ENCODE assay signal across 17 mouse cellular contexts in the genomic region with DNA sequence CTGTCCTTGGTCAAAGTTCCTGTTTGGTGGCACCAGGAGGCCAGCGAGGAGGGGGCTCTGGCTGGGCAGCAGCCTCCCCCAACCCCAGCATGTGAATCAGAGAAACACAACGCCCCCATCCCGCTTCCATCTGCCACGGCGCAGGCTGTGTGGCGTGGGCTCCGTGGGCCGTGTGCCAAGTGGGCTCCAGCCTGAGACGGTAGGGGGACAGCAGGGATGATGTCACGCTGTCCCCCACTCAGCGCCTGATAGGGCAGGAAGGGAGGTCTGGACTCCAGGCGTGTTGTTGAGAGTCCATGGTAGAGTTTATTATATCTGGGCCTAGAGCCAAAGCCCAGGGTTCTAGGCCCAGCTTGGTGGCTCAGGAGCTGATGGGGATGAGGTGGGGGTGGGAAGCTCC. TPM values are rescaled to one million over a fixed set of nuclear protein-coding genes. Genes with fewer than 3 reads are reported as not detected.
DNase-seq lines count a peak whose midpoint lies in the region; ATAC-seq lines count a peak whose summit lies in the region.
"Had no signal": no experiment of that assay in that cellular context is flagged by ENCODE, and none has a peak within 500 bp of the region (broad histone marks: within the 10 kb centered on the region; RNA-seq: fewer than 3 reads in every experiment).

No protein-coding gene starts in this region.

- H3K4me3 ChIP-seq in liver, embryonic 11.5 days (ENCODE audit: low read depth, low read length), result no peak overlapping the region
- H3K4me3 ChIP-seq: heart, embryonic 12.5 days; midbrain, embryonic 15.5 days had no signal

- peaks cover 46% of the 10 kb centered on the region for H3K27me3 ChIP-seq in liver, embryonic 11.5 days (replicated peaks; ENCODE audit: control insufficient read depth, insufficient read depth, low read length)

- H3K9ac ChIP-seq in liver, embryonic 11.5 days (ENCODE audit: low read depth, low read length), result no peak overlapping the region
- H3K9ac ChIP-seq: heart, embryonic 12.5 days; lung, embryonic 14.5 days; midbrain, embryonic 15.5 days had no signal

- H3K9me3 ChIP-seq in liver, embryonic 11.5 days (ENCODE audit: control insufficient read depth, low read length), result no peaks in the 10 kb centered on the region
- H3K9me3 ChIP-seq: heart, embryonic 12.5 days; midbrain, embryonic 15.5 days had no signal

- ATAC-seq in liver, embryonic 11.5 days (replicated peaks; ENCODE audit: low FRiP score), result no peak
- ATAC-seq: midbrain, embryonic 15.5 days had no signal

- H3K4me1 ChIP-seq in liver, embryonic 11.5 days (replicated peaks; ENCODE audit: control insufficient read depth, insufficient read depth, low read length), result no peaks in the 10 kb centered on the region
- H3K4me1 ChIP-seq: heart, embryonic 12.5 days; midbrain, embryonic 15.5 days had no signal

- no peak overlapping the region for H3K27ac ChIP-seq in liver, embryonic 11.5 days (ENCODE audit: low read depth, low read length)
- H3K27ac ChIP-seq: macrophage; midbrain, embryonic 15.5 days had no signal

- intact Hi-C loops in left cerebral cortex, postnatal 25 days (cut with DNase I), result loop anchor here (1.0 kb wide), 1 partner anchor 31 kb away; no protein-coding TSS in a partner anchor

- DNase-seq in cerebellum, adult 11-12 months, result peak; percentile 50
- no peak for DNase-seq in cerebellum, adult 11 months
- peak; percentile 78 to 85 for DNase-seq in left cerebral cortex, adult 18-20 months (ENCODE audit: low spot score in 2 of 2)
- DNase-seq in left cerebral cortex, adult 11 months (ENCODE audit: low spot score), result no peak
- DNase-seq in left cerebral cortex, postnatal 25 days (ENCODE audit: low spot score in 2 of 2), result peak; percentile 71 to 86
- peak; percentile 48 for DNase-seq in right cerebral cortex, postnatal 4 days
- DNase-seq in thymus, postnatal 0 days (ENCODE audit: low spot score), result no peak
- no peak for DNase-seq in liver, embryonic 11.5 days (ENCODE audit: low spot score)
- DNase-seq: heart, postnatal 4 days; kidney, adult 9 months; liver; lung, embryonic 14.5 days; thymus, adult 2 months had no signal

- WGBS in liver, embryonic 11.5 days, result 76% methylated on average over 12 of the region's 12 CpGs

- H3K4me2 ChIP-seq in liver, embryonic 11.5 days, result no peak overlapping the region
- H3K4me2 ChIP-seq: heart, embryonic 12.5 days; lung, embryonic 14.5 days; midbrain, embryonic 15.5 days had no signal

- H3K36me3 ChIP-seq in liver, embryonic 11.5 days (ENCODE audit: control insufficient read depth, insufficient read depth, low read length), result no peaks in the 10 kb centered on the region
- H3K36me3 ChIP-seq: heart, embryonic 12.5 days; midbrain, embryonic 15.5 days had no signal

RNA-seq across cellular contexts. Expression of a gene that starts 8.3 kb away (rescaled TPM):
- 100 to 1,000 TPM; 691 to 759 TPM for total RNA-seq in left cerebral cortex, adult 18-20 months (2021)
- total RNA-seq in left cerebral cortex, postnatal 25 days (2021), result 100 to 1,000 TPM; 898 to 921 TPM
- polyA plus RNA-seq in thymus, postnatal 0 days (2015; fragmentation: Nextera tagmentation; extraction: Ambion mirVana), result 2.0 and 2.3 TPM in 2 replicates
- 0.27 and 0.43 TPM in 2 replicates for polyA plus RNA-seq in liver, embryonic 11.5 days (2014; fragmentation: Nextera tagmentation; extraction: Ambion mirVana)

RNA-seq across cellular contexts. Expression of a gene that starts 18.6 kb away (rescaled TPM):
- total RNA-seq in left cerebral cortex, adult 18-20 months (2021), result 10 to 100 TPM; 53.0 to 56.9 TPM
- 10 to 100 TPM; 46.7 to 54.9 TPM for total RNA-seq in left cerebral cortex, postnatal 25 days (2021)
- polyA plus RNA-seq in thymus, postnatal 0 days (2015; fragmentation: Nextera tagmentation; extraction: Ambion mirVana), result 39.6 and 42.7 TPM in 2 replicates
- polyA plus RNA-seq in liver, embryonic 11.5 days (2014; fragmentation: Nextera tagmentation; extraction: Ambion mirVana), result 25.0 and 28.6 TPM in 2 replicates

RNA-seq across cellular contexts. Expression of a gene that starts 37.8 kb away (rescaled TPM):
- 10 to 100 TPM in 1 of 2 experiments, 1 to 10 TPM in 1; 6.8 to 28.8 TPM for total RNA-seq in left cerebral cortex, adult 18-20 months (2021)
- 10 to 100 TPM; 11.1 to 20.1 TPM for total RNA-seq in left cerebral cortex, postnatal 25 days (2021)
- polyA plus RNA-seq in thymus, postnatal 0 days (2015; fragmentation: Nextera tagmentation; extraction: Ambion mirVana), result not detected in 2 replicates
- polyA plus RNA-seq in liver, embryonic 11.5 days (2014; fragmentation: Nextera tagmentation; extraction: Ambion mirVana), result not detected in 2 replicates
- polyA plus RNA-seq: heart, embryonic 12.5 days; lung, embryonic 14.5 days; macrophage; neural tube, embryonic 11.5 days had no signal

RNA-seq across cellular contexts. Expression of a gene that starts 38.2 kb away (rescaled TPM):
- total RNA-seq in left cerebral cortex, adult 18-20 months (2021), result 100 to 1,000 TPM; 323 TPM
- total RNA-seq in left cerebral cortex, postnatal 25 days (2021), result 100 to 1,000 TPM; 445 to 462 TPM
- polyA plus RNA-seq in thymus, postnatal 0 days (2015; fragmentation: Nextera tagmentation; extraction: Ambion mirVana), result 54.9 and 55.9 TPM in 2 replicates
- 16.3 and 16.8 TPM in 2 replicates for polyA plus RNA-seq in liver, embryonic 11.5 days (2014; fragmentation: Nextera tagmentation; extraction: Ambion mirVana)

RNA-seq across cellular contexts. Expression of a gene that starts 53.9 kb away (rescaled TPM):
- total RNA-seq in left cerebral cortex, adult 18-20 months (2021), result 10 to 100 TPM; 46.7 to 49.4 TPM
- 10 to 100 TPM; 26.3 to 43.4 TPM for total RNA-seq in left cerebral cortex, postnatal 25 days (2021)
- polyA plus RNA-seq in thymus, postnatal 0 days (2015; fragmentation: Nextera tagmentation; extraction: Ambion mirVana), result 12.4 and 18.4 TPM in 2 replicates
- polyA plus RNA-seq in liver, embryonic 11.5 days (2014; fragmentation: Nextera tagmentation; extraction: Ambion mirVana), result 2.2 and 2.5 TPM in 2 replicates

Comparison
In these comparisons a context has a peak if more than half of its experiments do, and no peak if none do; other contexts are left out.
1. DNase-seq: peak in cerebellum, adult 11-12 months (single experiment), left cerebral cortex, adult 18-20 months (2 of 2), left cerebral cortex, postnatal 25 days (2 of 2) and right cerebral cortex, postnatal 4 days (single experiment); none in cerebellum, adult 11 months (single experiment), left cerebral cortex, adult 11 months (single experiment), thymus, postnatal 0 days (single experiment) and liver, embryonic 11.5 days (single experiment).